Mouse (Mus musculus): ENCODE measurements at regions not wholly inside any gene's neighbourhood (a gene's known extent, or its start where the extent isn't known, plus 50 kb on each side); places are given as distances from the start of the nearest gene placed in this dataset.

GRCm38 (mm10) chr3:40027713-40028112 lies 503.4 kb upstream of the Intu start:
- TF ChIP-seq CTCF (IDR thresholded peaks at IDR 0.05; ENCODE audit: borderline replicate concordance, insufficient read depth, low read length) (no peak), POLR2A (IDR thresholded peaks at IDR 0.05; ENCODE audit: low read depth, low read length) (no peak)
